Mouse (Mus musculus): ENCODE results near the gene Hap1.

- TF ChIP-seq POLR2A (IDR thresholded peaks at IDR 0.05; ENCODE audit: low read depth, low read length) = no peak
- peak; percentile 97 for TF ChIP-seq CTCF (IDR thresholded peaks at IDR 0.05; ENCODE audit: extremely low read depth, insufficient read depth, insufficient read length, insufficient replicate concordance)
Observed at GRCm38 (mm10) chr11:100298274-100299036, 57.5 kb downstream of the Hap1 start.

Data from spleen, adult 2 months (tissue).